Mouse (Mus musculus): ENCODE data around the gene Adk. TPM values are rescaled to one million over a fixed set of nuclear protein-coding genes. Genes with fewer than 3 reads are reported as not detected.

Adk gene
- polyA plus RNA-seq, 1 experiment, result 1.0 TPM

- peaks cover 23% of the 10 kb centered on the region for H3K36me3 ChIP-seq (ENCODE audit: control insufficient read depth)
- no peaks in the 10 kb centered on the region for H3K27me3 ChIP-seq (ENCODE audit: control insufficient read depth)
- H3K4me3 ChIP-seq (replicated peaks), result no peak overlapping the region
- TF ChIP-seq TAL1 (IDR thresholded peaks at IDR 0.05; ENCODE audit: low read length) (no peak), GATA1 (IDR thresholded peaks at IDR 0.05; ENCODE audit: low read length) (no peak)
- no peaks in the 10 kb centered on the region for H3K4me1 ChIP-seq (ENCODE audit: control insufficient read depth)
- no peaks in the 10 kb centered on the region for H3K9me3 ChIP-seq (ENCODE audit: control insufficient read depth, low read length)
Observed at GRCm38 (mm10) chr14:21241105-21241504, 188.7 kb downstream of the Adk start.

GRCm38 (mm10) chr14:21251386-21251785, 199.0 kb downstream of the Adk start:
- no peaks in the 10 kb centered on the region for H3K9me3 ChIP-seq (ENCODE audit: control insufficient read depth, low read length)
- H3K4me1 ChIP-seq (ENCODE audit: control insufficient read depth), result no peaks in the 10 kb centered on the region
- TF ChIP-seq GATA1 (IDR thresholded peaks at IDR 0.05; ENCODE audit: low read length) (no peak), TAL1 (IDR thresholded peaks at IDR 0.05; ENCODE audit: low read length) (no peak)
- no peaks in the 10 kb centered on the region; the same call in 1 of the 2 replicates for H3K36me3 ChIP-seq (ENCODE audit: control insufficient read depth)
- no peaks in the 10 kb centered on the region for H3K27me3 ChIP-seq (ENCODE audit: control insufficient read depth)
- no peak overlapping the region for H3K4me3 ChIP-seq (replicated peaks)

GRCm38 (mm10) chr14:21252326-21252886, 200.0 kb downstream of the Adk start:
- Histone ChIP-seq H3K4me3 (replicated peaks) (no peak overlapping the region), H3K4me1 (ENCODE audit: control insufficient read depth) (no peaks in the 10 kb centered on the region), H3K27me3 (ENCODE audit: control insufficient read depth) (no peaks in the 10 kb centered on the region), H3K36me3 (ENCODE audit: control insufficient read depth) (no peaks in the 10 kb centered on the region; the same call in 1 of the 2 replicates), H3K9me3 (ENCODE audit: control insufficient read depth, low read length) (no peaks in the 10 kb centered on the region)
- TF ChIP-seq TAL1 (IDR thresholded peaks at IDR 0.05; ENCODE audit: low read length) (no peak), GATA1 (IDR thresholded peaks at IDR 0.05; ENCODE audit: low read length) (no peak)

- Histone ChIP-seq H3K27me3 (ENCODE audit: control insufficient read depth) (no peaks in the 10 kb centered on the region), H3K4me3 (replicated peaks) (no peak overlapping the region), H3K36me3 (ENCODE audit: control insufficient read depth) (no peaks in the 10 kb centered on the region; the same call in 1 of the 2 replicates), H3K9me3 (ENCODE audit: control insufficient read depth, low read length) (no peaks in the 10 kb centered on the region), H3K4me1 (ENCODE audit: control insufficient read depth) (no peaks in the 10 kb centered on the region)
- no peak for TF ChIP-seq TAL1 (IDR thresholded peaks at IDR 0.05; ENCODE audit: low read length)
- no peak for TF ChIP-seq GATA1 (IDR thresholded peaks at IDR 0.05; ENCODE audit: low read length)
Observed at GRCm38 (mm10) chr14:21253321-21253992, 201.1 kb downstream of the Adk start.

- H3K4me1 ChIP-seq (ENCODE audit: control insufficient read depth), result no peaks in the 10 kb centered on the region
- H3K36me3 ChIP-seq (ENCODE audit: control insufficient read depth), result no peaks in the 10 kb centered on the region; the same call in 1 of the 2 replicates
- no peaks in the 10 kb centered on the region for H3K9me3 ChIP-seq (ENCODE audit: control insufficient read depth, low read length)
- TF ChIP-seq TAL1 (IDR thresholded peaks at IDR 0.05; ENCODE audit: low read length) (no peak), GATA1 (IDR thresholded peaks at IDR 0.05; ENCODE audit: low read length) (no peak)
- no peak overlapping the region for H3K4me3 ChIP-seq (replicated peaks)
- no peaks in the 10 kb centered on the region for H3K27me3 ChIP-seq (ENCODE audit: control insufficient read depth)
Observed at GRCm38 (mm10) chr14:21253993-21254339, 201.6 kb downstream of the Adk start.

- no peak overlapping the region for H3K4me3 ChIP-seq (replicated peaks)
- no peaks in the 10 kb centered on the region for H3K4me1 ChIP-seq (ENCODE audit: control insufficient read depth)
- H3K27me3 ChIP-seq (ENCODE audit: control insufficient read depth), result no peaks in the 10 kb centered on the region
- TF ChIP-seq TAL1 (IDR thresholded peaks at IDR 0.05; ENCODE audit: low read length), result no peak
- TF ChIP-seq GATA1 (IDR thresholded peaks at IDR 0.05; ENCODE audit: low read length), result no peak
- H3K36me3 ChIP-seq (ENCODE audit: control insufficient read depth), result no peaks in the 10 kb centered on the region; the same call in 1 of the 2 replicates
- H3K9me3 ChIP-seq (ENCODE audit: control insufficient read depth, low read length), result no peaks in the 10 kb centered on the region
Observed at GRCm38 (mm10) chr14:21268229-21268628, 215.9 kb downstream of the Adk start.

GRCm38 (mm10) chr14:21271472-21271871, 219.1 kb downstream of the Adk start:
- H3K27me3 ChIP-seq (ENCODE audit: control insufficient read depth), result no peaks in the 10 kb centered on the region
- no peaks in the 10 kb centered on the region; the same call in 1 of the 2 replicates for H3K36me3 ChIP-seq (ENCODE audit: control insufficient read depth)
- H3K4me3 ChIP-seq (replicated peaks), result no peak overlapping the region
- H3K4me1 ChIP-seq (ENCODE audit: control insufficient read depth), result no peaks in the 10 kb centered on the region
- no peaks in the 10 kb centered on the region for H3K9me3 ChIP-seq (ENCODE audit: control insufficient read depth, low read length)
- TF ChIP-seq GATA1 (IDR thresholded peaks at IDR 0.05; ENCODE audit: low read length) (no peak), TAL1 (IDR thresholded peaks at IDR 0.05; ENCODE audit: low read length) (no peak)

- Histone ChIP-seq H3K27me3 (ENCODE audit: control insufficient read depth) (no peaks in the 10 kb centered on the region), H3K9me3 (ENCODE audit: control insufficient read depth, low read length) (no peaks in the 10 kb centered on the region), H3K4me1 (ENCODE audit: control insufficient read depth) (no peaks in the 10 kb centered on the region), H3K36me3 (ENCODE audit: control insufficient read depth) (no peaks in the 10 kb centered on the region), H3K4me3 (replicated peaks) (no peak overlapping the region)
- TF ChIP-seq TAL1 (IDR thresholded peaks at IDR 0.05; ENCODE audit: low read length), result no peak
- TF ChIP-seq GATA1 (IDR thresholded peaks at IDR 0.05; ENCODE audit: low read length), result no peak
Observed at GRCm38 (mm10) chr14:21275786-21276185, 223.4 kb downstream of the Adk start.

- H3K9me3 ChIP-seq (ENCODE audit: control insufficient read depth, low read length), result no peaks in the 10 kb centered on the region
- H3K27me3 ChIP-seq (ENCODE audit: control insufficient read depth), result no peaks in the 10 kb centered on the region
- peaks cover 3% of the 10 kb centered on the region; the same call in 1 of the 2 replicates for H3K36me3 ChIP-seq (ENCODE audit: control insufficient read depth)
- no peaks in the 10 kb centered on the region for H3K4me1 ChIP-seq (ENCODE audit: control insufficient read depth)
- no peak overlapping the region for H3K4me3 ChIP-seq (replicated peaks)
- TF ChIP-seq TAL1 (IDR thresholded peaks at IDR 0.05; ENCODE audit: low read length) (no peak), GATA1 (IDR thresholded peaks at IDR 0.05; ENCODE audit: low read length) (no peak)
Observed at GRCm38 (mm10) chr14:21278290-21278689, 225.9 kb downstream of the Adk start.

All from erythroblast, embryonic 14.5 days (primary cell).